Mouse (Mus musculus): ENCODE measurements around the gene Fam187b.
"Not testable (repeated sequence)": the region's sequence is repeated elsewhere in the genome, so short reads cannot be mapped to it uniquely, and the experiment has no call there.

The Fam187b gene

GRCm38 (mm10) chr7:30973501-30974289 is at the start of gene Fam187b:
Fam187b (plus strand) TSS chr7:30973790.
- ATAC-seq (ENCODE audit: low TSS enrichment): peak; percentile 78

GRCm38 (mm10) chr7:30924071-30924470 is 49.5 kb upstream of the Fam187b start:
- no peak for ATAC-seq (ENCODE audit: low TSS enrichment)

GRCm38 (mm10) chr7:30924581-30924980 is 49.0 kb upstream of the Fam187b start, which contains the start of gene Hamp2:
Hamp2 (minus strand) TSS chr7:30924681.
- not testable (repeated sequence) for ATAC-seq (ENCODE audit: low TSS enrichment)

- not testable (repeated sequence) for ATAC-seq (ENCODE audit: low TSS enrichment)
Observed at GRCm38 (mm10) chr7:30935422-30936099, 38.0 kb upstream of the Fam187b start.

- not testable (repeated sequence) for ATAC-seq (ENCODE audit: low TSS enrichment)
Observed at GRCm38 (mm10) chr7:30940070-30940469, 33.5 kb upstream of the Fam187b start.

- ATAC-seq (ENCODE audit: low TSS enrichment): not testable (repeated sequence)
Observed at GRCm38 (mm10) chr7:30942365-30942764, 31.2 kb upstream of the Fam187b start.

GRCm38 (mm10) chr7:30943909-30944635 is 29.5 kb upstream of the Fam187b start, which contains the start of gene Hamp:
Hamp (minus strand) TSS chr7:30944032.
- ATAC-seq (ENCODE audit: low TSS enrichment): no peak; the same call in 1 of the 2 replicates

GRCm38 (mm10) chr7:30944706-30945105 is 28.9 kb upstream of the Fam187b start:
- ATAC-seq (ENCODE audit: low TSS enrichment): not testable (repeated sequence)

- not testable (repeated sequence) for ATAC-seq (ENCODE audit: low TSS enrichment)
Observed at GRCm38 (mm10) chr7:30945466-30945865, 28.1 kb upstream of the Fam187b start.

- no peak for ATAC-seq (ENCODE audit: low TSS enrichment)
Observed at GRCm38 (mm10) chr7:30945876-30946275, 27.7 kb upstream of the Fam187b start.

GRCm38 (mm10) chr7:30949902-30950301 is 23.7 kb upstream of the Fam187b start:
- not testable (repeated sequence) for ATAC-seq (ENCODE audit: low TSS enrichment)

- ATAC-seq (ENCODE audit: low TSS enrichment): no peak
Observed at GRCm38 (mm10) chr7:30952441-30953265, 20.9 kb upstream of the Fam187b start.

- ATAC-seq (ENCODE audit: low TSS enrichment): no peak
Observed at GRCm38 (mm10) chr7:30953459-30953858, 20.1 kb upstream of the Fam187b start.

GRCm38 (mm10) chr7:30954036-30954435 is 19.6 kb upstream of the Fam187b start:
- no peak for ATAC-seq (ENCODE audit: low TSS enrichment)

- no peak for ATAC-seq (ENCODE audit: low TSS enrichment)
Observed at GRCm38 (mm10) chr7:30954971-30955520, 18.5 kb upstream of the Fam187b start.

- peak; percentile 35 for ATAC-seq (ENCODE audit: low TSS enrichment)
Observed at GRCm38 (mm10) chr7:30955584-30956356, 17.8 kb upstream of the Fam187b start.

- ATAC-seq (ENCODE audit: low TSS enrichment): no peak
Observed at GRCm38 (mm10) chr7:30956357-30956751, 17.2 kb upstream of the Fam187b start.

GRCm38 (mm10) chr7:30956756-30957366 is 16.7 kb upstream of the Fam187b start, which contains the start of gene Usf2:
Usf2 (minus strand) TSS chr7:30956803.
- peak; percentile 63 for ATAC-seq (ENCODE audit: low TSS enrichment)

GRCm38 (mm10) chr7:30957367-30957783 is 16.2 kb upstream of the Fam187b start:
- peak; percentile 64 for ATAC-seq (ENCODE audit: low TSS enrichment)

All from frontal cortex, adult (tissue).